23 mouse cellular contexts compared by ENCODE assay signal in the genomic region with DNA sequence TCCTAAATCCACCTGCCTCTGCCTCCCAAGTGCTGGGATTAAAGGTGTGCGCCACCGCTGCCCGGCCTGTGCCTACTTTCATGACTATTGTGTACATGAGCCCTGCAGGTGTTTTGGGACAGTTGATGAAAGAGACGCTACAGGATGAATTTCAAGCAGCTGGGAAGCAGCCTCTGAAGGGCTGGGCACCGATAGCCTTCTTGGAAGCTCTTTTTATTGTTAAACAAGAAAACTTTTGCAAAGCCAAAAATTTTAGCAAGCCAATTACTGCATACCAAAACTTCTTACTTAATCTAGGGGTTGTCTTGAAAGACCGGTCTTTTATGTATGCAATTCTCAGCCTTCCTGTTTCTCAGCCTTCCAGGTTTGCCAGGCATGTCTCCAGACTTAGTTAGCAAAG. TPM values are rescaled to one million over a fixed set of nuclear protein-coding genes. Genes with fewer than 3 reads are reported as not detected.
DNase-seq lines count a peak whose midpoint lies in the region; ATAC-seq lines count a peak whose summit lies in the region.
"Had no signal": no experiment of that assay in that cellular context is flagged by ENCODE, and none has a peak within 500 bp of the region (broad histone marks: within the 10 kb centered on the region; RNA-seq: fewer than 3 reads in every experiment).

No protein-coding gene starts in this region.

- intact Hi-C loops in left cerebral cortex, postnatal 25 days (cut with DNase I): no loop called here

- H3K4me1 ChIP-seq in embryonic facial prominence, embryonic 14.5 days (ENCODE audit: control insufficient read depth, insufficient read depth, low read length): no peaks in the 10 kb centered on the region
- no peaks in the 10 kb centered on the region for H3K4me1 ChIP-seq in embryonic facial prominence, embryonic 10.5 days
- no peaks in the 10 kb centered on the region for H3K4me1 ChIP-seq in midbrain, embryonic 11.5 days (ENCODE audit: control insufficient read depth, insufficient read depth, low read length)
- H3K4me1 ChIP-seq in midbrain, embryonic 15.5 days: no peaks in the 10 kb centered on the region
- H3K4me1 ChIP-seq: forebrain, embryonic 13.5 days had no signal

- peak; percentile 31 for DNase-seq in embryonic facial prominence, embryonic 14.5 days (ENCODE audit: low spot score)
- no peak for DNase-seq in embryonic facial prominence, embryonic 10.5 days (ENCODE audit: low spot score)
- peak; percentile 72 for DNase-seq in midbrain, embryonic 11.5 days (ENCODE audit: low spot score, missing footprints)
- DNase-seq in fat pad, adult 2 months (ENCODE audit: extremely low read depth, low read depth, low spot score): peak; percentile 81
- DNase-seq in left cerebral cortex, postnatal 25 days (ENCODE audit: low spot score in 2 of 2): no peak
- DNase-seq: adrenal gland, adult 8-10 months; adrenal gland, postnatal 14 days; adrenal gland, postnatal 36 days; B cell, adult 2 months; cerebellum, adult 11-12 months; cerebellum, adult 2 months; cerebellum, adult 9-10 months; cerebellum, postnatal 10 days; cerebellum, postnatal 25 days had no signal

- H3K4me2 ChIP-seq in embryonic facial prominence, embryonic 14.5 days (ENCODE audit: low read depth, low read length): no peak overlapping the region
- H3K4me2 ChIP-seq in midbrain, embryonic 11.5 days: no peak overlapping the region
- H3K4me2 ChIP-seq in midbrain, embryonic 15.5 days: no peak overlapping the region
- H3K4me2 ChIP-seq: embryonic facial prominence, embryonic 13.5 days; forebrain, embryonic 13.5 days had no signal

- WGBS in embryonic facial prominence, embryonic 14.5 days: 82% methylated on average over 6 of the region's 6 CpGs
- WGBS in embryonic facial prominence, embryonic 10.5 days: 93% methylated on average over 6 of the region's 6 CpGs
- 94% methylated on average over 6 of the region's 6 CpGs for WGBS in midbrain, embryonic 11.5 days
- 79% methylated on average over 6 of the region's 6 CpGs for WGBS in midbrain, embryonic 15.5 days

- no peaks in the 10 kb centered on the region for H3K27me3 ChIP-seq in embryonic facial prominence, embryonic 14.5 days (replicated peaks; ENCODE audit: control insufficient read depth, insufficient read depth, low read length)
- no peaks in the 10 kb centered on the region for H3K27me3 ChIP-seq in embryonic facial prominence, embryonic 10.5 days (replicated peaks; ENCODE audit: low read depth, poor library complexity, severe bottlenecking)
- no peaks in the 10 kb centered on the region for H3K27me3 ChIP-seq in midbrain, embryonic 11.5 days (ENCODE audit: control insufficient read depth, insufficient read depth, low read length)
- no peaks in the 10 kb centered on the region for H3K27me3 ChIP-seq in midbrain, embryonic 15.5 days (replicated peaks)
- H3K27me3 ChIP-seq: CH12.LX; embryonic facial prominence, embryonic 13.5 days; forebrain, embryonic 13.5 days had no signal

- no peak overlapping the region for H3K4me3 ChIP-seq in embryonic facial prominence, embryonic 14.5 days (ENCODE audit: low read depth, low read length)
- no peak overlapping the region for H3K4me3 ChIP-seq in embryonic facial prominence, embryonic 10.5 days
- no peak overlapping the region for H3K4me3 ChIP-seq in midbrain, embryonic 11.5 days (ENCODE audit: low read depth, low read length)
- H3K4me3 ChIP-seq in midbrain, embryonic 15.5 days: no peak overlapping the region
- H3K4me3 ChIP-seq: embryonic facial prominence, embryonic 13.5 days; erythroblast, embryonic 14.5 days; forebrain, embryonic 13.5 days had no signal

- no peak for ATAC-seq in embryonic facial prominence, embryonic 14.5 days (ENCODE audit: low read depth)
- no peak for ATAC-seq in midbrain, embryonic 11.5 days (ENCODE audit: low FRiP score)
- no peak for ATAC-seq in midbrain, embryonic 15.5 days (replicated peaks)
- no peak for ATAC-seq in activated CD4-positive, CD25-positive, alpha-beta regulatory T cell, adult 4 months
- ATAC-seq: CD4-positive, CD25-positive, alpha-beta regulatory T cell, adult 4 months; forebrain, embryonic 13.5 days; forebrain, embryonic 16.5 days had no signal

- H3K36me3 ChIP-seq in embryonic facial prominence, embryonic 14.5 days (ENCODE audit: control insufficient read depth, insufficient read depth, low read length): peaks cover 67% of the 10 kb centered on the region
- H3K36me3 ChIP-seq in embryonic facial prominence, embryonic 10.5 days (replicated peaks): peaks cover 92% of the 10 kb centered on the region
- H3K36me3 ChIP-seq in midbrain, embryonic 11.5 days (ENCODE audit: control insufficient read depth, insufficient read depth, low read length): peaks cover 8% of the 10 kb centered on the region; the same call in 1 of the 2 replicates
- H3K36me3 ChIP-seq in midbrain, embryonic 15.5 days (replicated peaks): no peaks in the 10 kb centered on the region

- H3K9me3 ChIP-seq in embryonic facial prominence, embryonic 14.5 days (ENCODE audit: control insufficient read depth, low read length): no peaks in the 10 kb centered on the region
- H3K9me3 ChIP-seq in embryonic facial prominence, embryonic 10.5 days: no peaks in the 10 kb centered on the region
- no peaks in the 10 kb centered on the region for H3K9me3 ChIP-seq in midbrain, embryonic 11.5 days (ENCODE audit: control insufficient read depth, low read length)
- no peaks in the 10 kb centered on the region for H3K9me3 ChIP-seq in midbrain, embryonic 15.5 days
- H3K9me3 ChIP-seq: embryonic facial prominence, embryonic 13.5 days; forebrain, embryonic 13.5 days; G1E had no signal

- no peak overlapping the region for H3K9ac ChIP-seq in embryonic facial prominence, embryonic 14.5 days (ENCODE audit: low read depth, low read length)
- H3K9ac ChIP-seq in midbrain, embryonic 11.5 days (ENCODE audit: low read length): no peak overlapping the region
- H3K9ac ChIP-seq in midbrain, embryonic 15.5 days: no peak overlapping the region
- H3K9ac ChIP-seq: embryonic facial prominence, embryonic 13.5 days; forebrain, embryonic 13.5 days had no signal

- H3K27ac ChIP-seq in embryonic facial prominence, embryonic 14.5 days (replicated peaks; ENCODE audit: low read depth, low read length): no peak overlapping the region
- H3K27ac ChIP-seq in embryonic facial prominence, embryonic 10.5 days (replicated peaks): no peak overlapping the region
- no peak overlapping the region for H3K27ac ChIP-seq in midbrain, embryonic 11.5 days (ENCODE audit: low read depth, low read length)
- no peak overlapping the region for H3K27ac ChIP-seq in midbrain, embryonic 15.5 days
- H3K27ac ChIP-seq: embryonic facial prominence, embryonic 13.5 days; forebrain, embryonic 13.5 days had no signal

RNA-seq across cellular contexts. Expression of gene Eif4g3, which starts 36.3 kb away (rescaled TPM):
- polyA plus RNA-seq in embryonic facial prominence, embryonic 14.5 days (2014; fragmentation: Nextera tagmentation; extraction: Ambion mirVana): 33.9 and 35.4 TPM in 2 replicates
- 39.7 and 41.9 TPM in 2 replicates for polyA plus RNA-seq in embryonic facial prominence, embryonic 10.5 days (2016; fragmentation: Nextera tagmentation; extraction: Ambion mirVana)
- polyA plus RNA-seq in midbrain, embryonic 11.5 days (2014; fragmentation: Nextera tagmentation; extraction: Ambion mirVana): 39.5 and 41.9 TPM in 2 replicates
- polyA plus RNA-seq in midbrain, embryonic 15.5 days (2015; fragmentation: Nextera tagmentation; extraction: Ambion mirVana): 55.7 and 58.5 TPM in 2 replicates
- 100 to 1,000 TPM; 164 to 178 TPM for total RNA-seq in left cerebral cortex, postnatal 25 days (2021)
- 10 to 100 TPM; 35.4 to 42.5 TPM for polyA plus RNA-seq in activated CD4-positive, CD25-positive, alpha-beta regulatory T cell, adult 4 months (2017; shearing (Covaris generic))

Comparison
In these comparisons a context has a peak if more than half of its experiments do, and no peak if none do; other contexts are left out.
1. DNase-seq: peak in embryonic facial prominence, embryonic 14.5 days (single experiment), midbrain, embryonic 11.5 days (single experiment) and fat pad, adult 2 months (single experiment); none in embryonic facial prominence, embryonic 10.5 days (single experiment) and left cerebral cortex, postnatal 25 days (0 of 2).